Mouse (Mus musculus) cerebellum, adult 8-10 months (tissue): Measurements from ENCODE around the gene Naa40.

Experiments used
- DNase-seq: peaks from one replicate; pipeline ENCODE4 v3.0.0; 2022

Gene Naa40

GRCm38 (mm10) chr19:7213010-7213409, 28.0 kb downstream of the Naa40 start:
- DNase-seq, result no peak

GRCm38 (mm10) chr19:7212216-7212615, 28.8 kb downstream of the Naa40 start:
- DNase-seq, result no peak

GRCm38 (mm10) chr19:7209907-7210646, 30.9 kb downstream of the Naa40 start:
- no peak for DNase-seq

- DNase-seq, result peak; percentile 89
Observed at GRCm38 (mm10) chr19:7205753-7206736, 34.9 kb downstream of the Naa40 start, which contains the start of gene Otub1. Gene Otub1, minus strand, starts transcription at chr19:7206316.

GRCm38 (mm10) chr19:7205326-7205725, 35.7 kb downstream of the Naa40 start:
- DNase-seq, result no peak

- no peak for DNase-seq
Observed at GRCm38 (mm10) chr19:7204898-7205297, 36.1 kb downstream of the Naa40 start.

- no peak for DNase-seq
Observed at GRCm38 (mm10) chr19:7200427-7200826, 40.6 kb downstream of the Naa40 start.

- DNase-seq, result no peak
Observed at GRCm38 (mm10) chr19:7199089-7199488, 41.9 kb downstream of the Naa40 start.

GRCm38 (mm10) chr19:7197445-7197844, 43.5 kb downstream of the Naa40 start:
- no peak for DNase-seq

GRCm38 (mm10) chr19:7196741-7197270, 44.2 kb downstream of the Naa40 start:
- DNase-seq, result no peak

- DNase-seq, result peak; percentile 77
Observed at GRCm38 (mm10) chr19:7195900-7196728, 44.9 kb downstream of the Naa40 start.

GRCm38 (mm10) chr19:7192561-7192967, 48.4 kb downstream of the Naa40 start:
- no peak for DNase-seq

GRCm38 (mm10) chr19:7191639-7192038, 49.3 kb downstream of the Naa40 start:
- DNase-seq, result no peak

GRCm38 (mm10) chr19:7190986-7191385, 50.0 kb downstream of the Naa40 start:
- DNase-seq, result no peak

- DNase-seq, result no peak
Observed at GRCm38 (mm10) chr19:7189026-7189425, 52.0 kb downstream of the Naa40 start.

GRCm38 (mm10) chr19:7187157-7187556, 53.8 kb downstream of the Naa40 start:
- DNase-seq, result no peak

- DNase-seq, result no peak
Observed at GRCm38 (mm10) chr19:7185715-7186291, 55.2 kb downstream of the Naa40 start.

- DNase-seq, result no peak
Observed at GRCm38 (mm10) chr19:7185059-7185458, 55.9 kb downstream of the Naa40 start.

GRCm38 (mm10) chr19:7183419-7183818, 57.6 kb downstream of the Naa40 start:
- DNase-seq, result no peak

GRCm38 (mm10) chr19:7182273-7182949, 58.6 kb downstream of the Naa40 start:
- DNase-seq, result peak; percentile 69

GRCm38 (mm10) chr19:7181496-7181895, 59.5 kb downstream of the Naa40 start:
- no peak for DNase-seq
